ENCODE assay signal across 10 mouse cellular contexts in genomic region chr7:46830799-46831590, GRCm38 (mm10). TPM values are rescaled to one million over a fixed set of nuclear protein-coding genes. Genes with fewer than 3 reads are reported as not detected.
DNase-seq lines count a peak whose midpoint lies in the region; ATAC-seq and TF ChIP-seq lines count a peak whose summit lies in the region.
"Had no signal": no experiment of that assay in that cellular context is flagged by ENCODE, and none has a peak within 500 bp of the region (broad histone marks: within the 10 kb centered on the region; RNA-seq: fewer than 3 reads in every experiment).

No protein-coding gene starts in this region.

- no peaks in the 10 kb centered on the region for H3K36me3 ChIP-seq in kidney, adult 2 months (ENCODE audit: control insufficient read depth, insufficient read depth, low read length)
- H3K36me3 ChIP-seq in heart, embryonic 11.5 days (ENCODE audit: control insufficient read depth, insufficient read depth, low read length): no peaks in the 10 kb centered on the region
- H3K36me3 ChIP-seq in liver, embryonic 14.5 days (replicated peaks; ENCODE audit: control insufficient read depth, insufficient read depth, low read depth): no peaks in the 10 kb centered on the region
- no peaks in the 10 kb centered on the region for H3K36me3 ChIP-seq in splenic B cell, adult 2 months (ENCODE audit: control insufficient read depth, insufficient read depth, low read length, poor library complexity, severe bottlenecking)
- no peaks in the 10 kb centered on the region for H3K36me3 ChIP-seq in midbrain, embryonic 16.5 days (ENCODE audit: control insufficient read depth, insufficient read depth, low read length)
- H3K36me3 ChIP-seq in forebrain, embryonic 11.5 days (ENCODE audit: control insufficient read depth, insufficient read depth, low read length): no peaks in the 10 kb centered on the region

- no peak for TF ChIP-seq POLR2A in kidney, adult 2 months (IDR thresholded peaks at IDR 0.05; ENCODE audit: low read depth, low read length)

- H3K9ac ChIP-seq in heart, embryonic 11.5 days (ENCODE audit: low read depth, low read length): no peak overlapping the region
- no peak overlapping the region for H3K9ac ChIP-seq in liver, embryonic 14.5 days (replicated peaks)
- H3K9ac ChIP-seq in midbrain, embryonic 16.5 days (ENCODE audit: low read depth, low read length): no peak overlapping the region
- H3K9ac ChIP-seq in forebrain, embryonic 11.5 days (ENCODE audit: low read length): no peak overlapping the region

- H3K27me3 ChIP-seq in kidney, adult 2 months (replicated peaks; ENCODE audit: control insufficient read depth, insufficient read depth, low read length): no peaks in the 10 kb centered on the region
- no peaks in the 10 kb centered on the region for H3K27me3 ChIP-seq in heart, embryonic 11.5 days (ENCODE audit: control insufficient read depth, insufficient read depth, low read length)
- H3K27me3 ChIP-seq in liver, embryonic 14.5 days (ENCODE audit: control insufficient read depth, insufficient read depth, low read length): no peaks in the 10 kb centered on the region
- no peaks in the 10 kb centered on the region for H3K27me3 ChIP-seq in splenic B cell, adult 2 months (ENCODE audit: control insufficient read depth, insufficient read depth, low read length, poor library complexity, severe bottlenecking)
- H3K27me3 ChIP-seq in midbrain, embryonic 16.5 days (ENCODE audit: control insufficient read depth, insufficient read depth, low read depth, low read length): no peaks in the 10 kb centered on the region
- no peaks in the 10 kb centered on the region for H3K27me3 ChIP-seq in forebrain, embryonic 11.5 days (ENCODE audit: control insufficient read depth, insufficient read depth, low read length)

- no peaks in the 10 kb centered on the region for H3K9me3 ChIP-seq in heart, embryonic 11.5 days (replicated peaks; ENCODE audit: control insufficient read depth, low read length)
- no peaks in the 10 kb centered on the region for H3K9me3 ChIP-seq in liver, embryonic 14.5 days (ENCODE audit: control insufficient read depth, low read length)
- no peaks in the 10 kb centered on the region for H3K9me3 ChIP-seq in midbrain, embryonic 16.5 days (replicated peaks; ENCODE audit: control insufficient read depth, low read length, poor library complexity, severe bottlenecking)
- no peaks in the 10 kb centered on the region for H3K9me3 ChIP-seq in forebrain, embryonic 11.5 days (ENCODE audit: control insufficient read depth, low read length)

- ATAC-seq in heart, embryonic 11.5 days (replicated peaks; ENCODE audit: insufficient number of reproducible peaks, low FRiP score, low TSS enrichment): 0 out of 2 replicates have a peak, but pooled peaks have one; percentile 16
- ATAC-seq in liver, embryonic 14.5 days (ENCODE audit: insufficient read depth): peak; percentile 9; the same call in 1 of the 2 replicates
- no peak for ATAC-seq in midbrain, embryonic 16.5 days
- no peak for ATAC-seq in forebrain, embryonic 11.5 days (replicated peaks; ENCODE audit: low FRiP score)

- peaks cover 44% of the 10 kb centered on the region for H3K4me1 ChIP-seq in kidney, adult 2 months (ENCODE audit: control insufficient read depth, insufficient read depth, low read length)
- peaks cover 27% of the 10 kb centered on the region for H3K4me1 ChIP-seq in heart, embryonic 11.5 days (ENCODE audit: control insufficient read depth, insufficient read depth, low read length)
- H3K4me1 ChIP-seq in liver, embryonic 14.5 days (replicated peaks; ENCODE audit: control insufficient read depth in 2 of 2, insufficient read depth in 2 of 2, low read length in 1 of 2): peaks cover 16 to 39% of the 10 kb centered on the region in 2 experiments
- no peaks in the 10 kb centered on the region for H3K4me1 ChIP-seq in midbrain, embryonic 16.5 days (ENCODE audit: control insufficient read depth, insufficient read depth, low read length)
- no peaks in the 10 kb centered on the region for H3K4me1 ChIP-seq in forebrain, embryonic 11.5 days (replicated peaks; ENCODE audit: control insufficient read depth, insufficient read depth, low read length)

- peak; percentile 39 for DNase-seq in kidney, adult 2 months
- DNase-seq in kidney, adult 9 months: no peak
- no peak for DNase-seq in liver, embryonic 14.5 days (ENCODE audit: low read depth in 3 of 3, low spot score in 3 of 3)
- peak; percentile 23 for DNase-seq in splenic B cell, adult 2 months (ENCODE audit: low read depth, low spot score)
- no peak for DNase-seq in forebrain, embryonic 11.5 days (ENCODE audit: low spot score)
- no peak for DNase-seq in adipocyte (ENCODE audit: low spot score)
- DNase-seq: cerebellum, adult 11 months; left cerebral cortex, postnatal 4 days had no signal

- H3K27ac ChIP-seq in kidney, adult 2 months (ENCODE audit: insufficient read depth, low read depth, low read length): peak overlapping the region; percentile 21; the same call in 1 of the 2 replicates
- H3K27ac ChIP-seq in heart, embryonic 11.5 days (ENCODE audit: low read depth, low read length): peak overlapping the region; percentile 85
- H3K27ac ChIP-seq in liver, embryonic 14.5 days: peak overlapping the region; percentile 7; the same call in 1 of the 2 replicates
- no peak overlapping the region for H3K27ac ChIP-seq in midbrain, embryonic 16.5 days (ENCODE audit: low read length)
- no peak overlapping the region for H3K27ac ChIP-seq in forebrain, embryonic 11.5 days (ENCODE audit: low read depth, low read length)

- WGBS in kidney, adult 2 months: 62% methylated on average over 13 of the region's 13 CpGs
- WGBS in heart, embryonic 11.5 days (ENCODE audit: insufficient replicate concordance): 31% methylated on average over 13 of the region's 13 CpGs
- 12% methylated on average over 13 of the region's 13 CpGs for WGBS in liver, embryonic 14.5 days (ENCODE audit: insufficient replicate concordance)
- WGBS in midbrain, embryonic 16.5 days: 65% methylated on average over 13 of the region's 13 CpGs
- 75% methylated on average over 13 of the region's 13 CpGs for WGBS in forebrain, embryonic 11.5 days

- no peak for TF ChIP-seq CTCF in kidney, adult 2 months (conservative IDR thresholded peaks at IDR 0.05; ENCODE audit: insufficient read depth, insufficient read length, low read depth, low read length)
- no peak for TF ChIP-seq CTCF in liver, embryonic 14.5 days (IDR thresholded peaks at IDR 0.05; ENCODE audit: low read depth)

- no peak for TF ChIP-seq EP300 in liver, embryonic 14.5 days (IDR thresholded peaks at IDR 0.05; ENCODE audit: low read depth)

- no peak overlapping the region for H3K4me3 ChIP-seq in kidney, adult 2 months (ENCODE audit: insufficient read depth, low read depth, low read length)
- no peak overlapping the region for H3K4me3 ChIP-seq in heart, embryonic 11.5 days (ENCODE audit: low read depth, low read length)
- no peak overlapping the region for H3K4me3 ChIP-seq in liver, embryonic 14.5 days (ENCODE audit: insufficient read depth in 1 of 2, low read depth in 2 of 2, low read length in 2 of 2)
- H3K4me3 ChIP-seq in midbrain, embryonic 16.5 days (ENCODE audit: low read depth, low read length): no peak overlapping the region
- H3K4me3 ChIP-seq in forebrain, embryonic 11.5 days (ENCODE audit: low read depth, low read length): no peak overlapping the region

- no peak overlapping the region for H3K4me2 ChIP-seq in heart, embryonic 11.5 days
- H3K4me2 ChIP-seq in liver, embryonic 14.5 days (ENCODE audit: low read depth): no peak overlapping the region
- H3K4me2 ChIP-seq in midbrain, embryonic 16.5 days (ENCODE audit: low read length): no peak overlapping the region
- H3K4me2 ChIP-seq in forebrain, embryonic 11.5 days (ENCODE audit: low read depth, low read length, severe bottlenecking): no peak overlapping the region

RNA-seq across cellular contexts. Expression of gene Ldha, which starts 10.3 kb away (rescaled TPM):
- polyA plus RNA-seq in kidney, adult 2 months (2012; rRNA removed): 665 and 667 TPM in 2 replicates
- polyA plus RNA-seq in heart, embryonic 11.5 days (2014; fragmentation: Nextera tagmentation; extraction: Ambion mirVana): 3,042 and 3,490 TPM in 2 replicates
- polyA plus RNA-seq in liver, embryonic 14.5 days (2012; rRNA removed): 339 and 356 TPM in 2 replicates
- 1,026 and 1,104 TPM in 2 replicates for polyA plus RNA-seq in liver, embryonic 14.5 days (2014; fragmentation: Nextera tagmentation; extraction: Ambion mirVana)
- polyA plus RNA-seq in midbrain, embryonic 16.5 days (2015; fragmentation: Nextera tagmentation; extraction: Ambion mirVana): 596 and 701 TPM in 2 replicates
- polyA plus RNA-seq in forebrain, embryonic 11.5 days (2014; fragmentation: Nextera tagmentation; extraction: Ambion mirVana): 2,020 and 2,118 TPM in 2 replicates

RNA-seq across cellular contexts. Expression of gene Ldhc, which starts 30.0 kb away (rescaled TPM):
- polyA plus RNA-seq in kidney, adult 2 months (2012; rRNA removed): 0.42 and 0.67 TPM in 2 replicates
- polyA plus RNA-seq in heart, embryonic 11.5 days (2014; fragmentation: Nextera tagmentation; extraction: Ambion mirVana): not detected in 2 replicates
- polyA plus RNA-seq in liver, embryonic 14.5 days (2012; rRNA removed): 0.11 and 0.17 TPM in 2 replicates
- polyA plus RNA-seq in liver, embryonic 14.5 days (2014; fragmentation: Nextera tagmentation; extraction: Ambion mirVana): 0.09 and 0.21 TPM in 2 replicates
- 0.33 and 0.46 TPM in 2 replicates for polyA plus RNA-seq in midbrain, embryonic 16.5 days (2015; fragmentation: Nextera tagmentation; extraction: Ambion mirVana)
- 0.13 TPM in 1 of 2 replicates, not detected in the other for polyA plus RNA-seq in forebrain, embryonic 11.5 days (2014; fragmentation: Nextera tagmentation; extraction: Ambion mirVana)

RNA-seq across cellular contexts. Expression of gene Gtf2h1, which starts 35.1 kb away (rescaled TPM):
- 9.8 and 11.6 TPM in 2 replicates for polyA plus RNA-seq in kidney, adult 2 months (2012; rRNA removed)
- polyA plus RNA-seq in heart, embryonic 11.5 days (2014; fragmentation: Nextera tagmentation; extraction: Ambion mirVana): 34.9 and 41.1 TPM in 2 replicates
- 8.1 and 13.4 TPM in 2 replicates for polyA plus RNA-seq in liver, embryonic 14.5 days (2012; rRNA removed)
- 27.8 and 33.1 TPM in 2 replicates for polyA plus RNA-seq in liver, embryonic 14.5 days (2014; fragmentation: Nextera tagmentation; extraction: Ambion mirVana)
- polyA plus RNA-seq in midbrain, embryonic 16.5 days (2015; fragmentation: Nextera tagmentation; extraction: Ambion mirVana): 40.9 and 46.8 TPM in 2 replicates
- 53.9 and 56.2 TPM in 2 replicates for polyA plus RNA-seq in forebrain, embryonic 11.5 days (2014; fragmentation: Nextera tagmentation; extraction: Ambion mirVana)

RNA-seq across cellular contexts. Expression of gene Hps5, which starts 35.1 kb away (rescaled TPM):
- 31.0 and 41.7 TPM in 2 replicates for polyA plus RNA-seq in kidney, adult 2 months (2012; rRNA removed)
- 11.8 and 12.7 TPM in 2 replicates for polyA plus RNA-seq in heart, embryonic 11.5 days (2014; fragmentation: Nextera tagmentation; extraction: Ambion mirVana)
- 5.3 and 6.3 TPM in 2 replicates for polyA plus RNA-seq in liver, embryonic 14.5 days (2012; rRNA removed)
- 4.1 and 4.3 TPM in 2 replicates for polyA plus RNA-seq in liver, embryonic 14.5 days (2014; fragmentation: Nextera tagmentation; extraction: Ambion mirVana)
- polyA plus RNA-seq in midbrain, embryonic 16.5 days (2015; fragmentation: Nextera tagmentation; extraction: Ambion mirVana): 11.1 and 14.0 TPM in 2 replicates
- polyA plus RNA-seq in forebrain, embryonic 11.5 days (2014; fragmentation: Nextera tagmentation; extraction: Ambion mirVana): 18.3 and 23.7 TPM in 2 replicates

Comparison
In these comparisons a context has a peak if more than half of its experiments do, and no peak if none do; other contexts are left out.
1. DNase-seq: peak in kidney, adult 2 months (single experiment) and splenic B cell, adult 2 months (single experiment); none in kidney, adult 9 months (single experiment), liver, embryonic 14.5 days (0 of 3), forebrain, embryonic 11.5 days (single experiment) and adipocyte (single experiment).
2. H3K27ac ChIP-seq: peak in kidney, adult 2 months (single experiment), heart, embryonic 11.5 days (single experiment) and liver, embryonic 14.5 days (single experiment); none in midbrain, embryonic 16.5 days (single experiment) and forebrain, embryonic 11.5 days (single experiment).
3. ATAC-seq: peak in heart, embryonic 11.5 days (single experiment) and liver, embryonic 14.5 days (single experiment); none in midbrain, embryonic 16.5 days (single experiment) and forebrain, embryonic 11.5 days (single experiment).